Mouse (Mus musculus) MEL (cell line): Measurements from ENCODE around the gene Ndst4. TPM values are rescaled to one million over a fixed set of nuclear protein-coding genes. Genes with fewer than 3 reads are reported as not detected.

Experiments used
- DNase-seq: peaks from one replicate; pipeline ENCODE4 v3.0.0; 2011; ENCODE audit warnings: low read depth, low spot score
- H3K27ac ChIP-seq: 2 replicates; pipeline ENCODE4 v1.5.1; 2012; ENCODE audit warnings: low read depth, mild to moderate bottlenecking, control low read depth, low read length, moderate library complexity; ENCODE audit not compliant: control insufficient read depth
- H3K27me3 ChIP-seq, 2 experiments: fragments of 150-350 bp in 1 of 2; sonication (generic) in 1 of 2; 2 replicates each; pipeline ENCODE4 v1.6.1; 2012; ENCODE audit warnings: low read length in 2 of 2, mild to moderate bottlenecking in 2 of 2, improper control_type of control experiment in 1 of 2, moderate library complexity in 1 of 2; ENCODE audit not compliant: insufficient read depth in 2 of 2, control insufficient read depth in 1 of 2
- H3K36me3 ChIP-seq, 2 experiments: 2 replicates each; pipeline ENCODE4 v1.6.1; 2012 to 2014; ENCODE audit warnings: low read length in 2 of 2, improper control_type of control experiment in 1 of 2, inconsistent platforms in 1 of 2, mild to moderate bottlenecking in 1 of 2; ENCODE audit not compliant: insufficient read depth in 2 of 2, control insufficient read depth in 1 of 2
- H3K4me1 ChIP-seq, 2 experiments: fragments of 150-350 bp in 1 of 2; sonication (generic) in 1 of 2; 2 replicates each; pipeline ENCODE4 v1.6.1; 2012; ENCODE audit warnings: low read length in 2 of 2, improper control_type of control experiment in 1 of 2, mild to moderate bottlenecking in 1 of 2; ENCODE audit not compliant: insufficient read depth in 2 of 2, control insufficient read depth in 1 of 2
- H3K4me3 ChIP-seq, 2 experiments: fragments of 150-350 bp in 1 of 2; sonication (generic) in 1 of 2; 2 replicates each; pipeline ENCODE4 v1.5.1; 2012; ENCODE audit warnings: low read depth in 2 of 2, low read length in 2 of 2, mild to moderate bottlenecking in 2 of 2, moderate library complexity in 2 of 2, control low read depth in 1 of 2, improper control_type of control experiment in 1 of 2; ENCODE audit not compliant: control insufficient read depth in 1 of 2, insufficient read depth in 1 of 2
- H3K79me2 ChIP-seq: 2 replicates; pipeline ENCODE4 v1.6.1; 2012; ENCODE audit warnings: mild to moderate bottlenecking, low read length, moderate library complexity; ENCODE audit not compliant: control insufficient read depth, poor library complexity, insufficient read depth
- H3K9ac ChIP-seq: 2 replicates; pipeline ENCODE4 v1.6.1; 2012; ENCODE audit warnings: low read depth, mild to moderate bottlenecking, control low read depth, low read length, moderate library complexity; ENCODE audit not compliant: control insufficient read depth, poor library complexity, severe bottlenecking
- H3K9me3 ChIP-seq: fragments of 150-350 bp; sonication (generic); replicated peaks from 2 replicates; pipeline ENCODE4 v1.6.1; 2012; ENCODE audit warnings: mild to moderate bottlenecking, low read length, improper control_type of control experiment, moderate library complexity; ENCODE audit not compliant: insufficient read depth
- BHLHE40 ChIP-seq: IDR thresholded peaks from 2 replicates; pipeline ENCODE4 v1.6.1; 2012; ENCODE audit warnings: low read depth, mild to moderate bottlenecking, inconsistent platforms, low read length, improper control_type of control experiment, borderline replicate concordance
- CHD1 ChIP-seq: IDR thresholded peaks from 2 replicates; pipeline ENCODE4 v1.6.1; 2012; ENCODE audit warnings: low read depth, mild to moderate bottlenecking, inconsistent platforms, low read length, improper control_type of control experiment
- CTCF ChIP-seq, 3 experiments: IDR thresholded peaks in 2 of 3; conservative IDR thresholded peaks in 1 of 3; 2 replicates each; pipeline ENCODE4 v1.5.1; 2011 to 2012; ENCODE audit warnings: low read length in 3 of 3, low read depth in 2 of 3, mild to moderate bottlenecking in 2 of 3, improper control_type of control experiment in 1 of 3, inconsistent platforms in 1 of 3, mixed read lengths in 1 of 3, moderate library complexity in 1 of 3; ENCODE audit not compliant: control insufficient read depth in 1 of 3, insufficient read depth in 1 of 3, poor library complexity in 1 of 3, severe bottlenecking in 1 of 3
- E2F4 ChIP-seq: IDR thresholded peaks from 2 replicates; pipeline ENCODE4 v1.6.1; 2011; ENCODE audit warnings: low read depth, low read length, improper control_type of control experiment, borderline replicate concordance
- ELF1 ChIP-seq: IDR thresholded peaks from 2 replicates; pipeline ENCODE4 v1.6.1; 2014; ENCODE audit warnings: low read depth, mild to moderate bottlenecking, inconsistent platforms, low read length, improper control_type of control experiment, moderate library complexity
- EP300 ChIP-seq, 2 experiments: IDR thresholded peaks; 2 replicates each; pipeline ENCODE4 v1.6.1; 2011; ENCODE audit warnings: improper control_type of control experiment in 2 of 2, low read length in 2 of 2, low read depth in 1 of 2, mild to moderate bottlenecking in 1 of 2
- ETS1 ChIP-seq: IDR thresholded peaks from 2 replicates; pipeline ENCODE4 v1.6.1; 2012; ENCODE audit warnings: low read depth, mild to moderate bottlenecking, inconsistent platforms, low read length, improper control_type of control experiment, moderate library complexity
- GATA1 ChIP-seq: IDR thresholded peaks from 2 replicates; pipeline ENCODE4 v1.6.1; 2011; ENCODE audit warnings: low read depth, low read length, improper control_type of control experiment
- JUND ChIP-seq: IDR thresholded peaks from 2 replicates; pipeline ENCODE4 v1.6.1; 2011; ENCODE audit warnings: low read depth, mild to moderate bottlenecking, improper control_type of control experiment, low read length
- KAT2A ChIP-seq: conservative IDR thresholded peaks from 2 replicates; pipeline ENCODE4 v1.6.1; 2012; ENCODE audit warnings: low read depth, low read length, improper control_type of control experiment, inconsistent platforms
- MAFK ChIP-seq: IDR thresholded peaks from 2 replicates; pipeline ENCODE4 v1.6.1; 2011; ENCODE audit warnings: low read depth, mild to moderate bottlenecking, low read length, improper control_type of control experiment, borderline replicate concordance
- MAX ChIP-seq: IDR thresholded peaks from 2 replicates; pipeline ENCODE4 v1.6.1; 2011; ENCODE audit warnings: low read length, improper control_type of control experiment
- MAZ ChIP-seq: IDR thresholded peaks from 2 replicates; pipeline ENCODE4 v1.6.1; 2012; ENCODE audit warnings: low read depth, mild to moderate bottlenecking, inconsistent platforms, low read length, improper control_type of control experiment
- MEF2A ChIP-seq: IDR thresholded peaks from 2 replicates; pipeline ENCODE4 v1.6.1; 2014; ENCODE audit warnings: low read depth, mild to moderate bottlenecking, inconsistent platforms, low read length, improper control_type of control experiment; ENCODE audit not compliant: poor library complexity, insufficient replicate concordance, severe bottlenecking; ENCODE audit errors: extremely low read depth
- MXI1 ChIP-seq: IDR thresholded peaks from 2 replicates; pipeline ENCODE4 v1.6.1; 2011; ENCODE audit warnings: mild to moderate bottlenecking, low read depth, low read length, improper control_type of control experiment
- MYB ChIP-seq: IDR thresholded peaks from 2 replicates; pipeline ENCODE4 v1.6.1; 2011; ENCODE audit warnings: mild to moderate bottlenecking, low read depth, low read length, improper control_type of control experiment
- MYC ChIP-seq: IDR thresholded peaks from 2 replicates; pipeline ENCODE4 v1.6.1; 2011; ENCODE audit warnings: low read depth, mild to moderate bottlenecking, low read length, improper control_type of control experiment, moderate library complexity
- NELFE ChIP-seq: IDR thresholded peaks from 2 replicates; pipeline ENCODE4 v1.6.1; 2011; ENCODE audit warnings: low read depth, low read length, improper control_type of control experiment
- POLR2AphosphoS2 ChIP-seq: IDR thresholded peaks from 2 replicates; pipeline ENCODE4 v1.6.1; 2011; ENCODE audit warnings: low read length, improper control_type of control experiment
- RCOR1 ChIP-seq: IDR thresholded peaks from 2 replicates; pipeline ENCODE4 v1.6.1; 2012; ENCODE audit warnings: low read depth, mild to moderate bottlenecking, inconsistent platforms, low read length, improper control_type of control experiment
- SMC3 ChIP-seq: IDR thresholded peaks from 2 replicates; pipeline ENCODE4 v1.6.1; 2011; ENCODE audit warnings: low read depth, low read length, improper control_type of control experiment
- TBP ChIP-seq: IDR thresholded peaks from 2 replicates; pipeline ENCODE4 v1.8.0; 2011; ENCODE audit warnings: low read depth, low read length, improper control_type of control experiment
- TCF12 ChIP-seq: IDR thresholded peaks from 2 replicates; pipeline ENCODE4 v1.6.1; 2014; ENCODE audit warnings: low read depth, mild to moderate bottlenecking, inconsistent platforms, low read length, improper control_type of control experiment, moderate library complexity
- UBTF ChIP-seq: IDR thresholded peaks from 2 replicates; pipeline ENCODE4 v1.6.1; 2012; ENCODE audit warnings: low read depth, mild to moderate bottlenecking, inconsistent platforms, low read length, improper control_type of control experiment, moderate library complexity, borderline replicate concordance; ENCODE audit not compliant: insufficient read depth
- USF1 ChIP-seq: IDR thresholded peaks from 2 replicates; pipeline ENCODE4 v1.6.1; 2014; ENCODE audit warnings: low read depth, mild to moderate bottlenecking, inconsistent platforms, low read length, improper control_type of control experiment, moderate library complexity
- USF2 ChIP-seq, 2 experiments: IDR thresholded peaks; 2 replicates each; pipeline ENCODE4 v1.6.1; 2011 to 2012; ENCODE audit warnings: improper control_type of control experiment in 2 of 2, low read length in 2 of 2, borderline replicate concordance in 1 of 2, inconsistent platforms in 1 of 2, low read depth in 1 of 2, mild to moderate bottlenecking in 1 of 2; ENCODE audit not compliant: insufficient read depth in 1 of 2
- ZC3H11A ChIP-seq: IDR thresholded peaks from 2 replicates; pipeline ENCODE4 v1.6.1; 2012; ENCODE audit warnings: low read depth, mild to moderate bottlenecking, inconsistent platforms, low read length, improper control_type of control experiment
- ZKSCAN1 ChIP-seq: IDR thresholded peaks from 2 replicates; pipeline ENCODE4 v1.6.1; 2012; ENCODE audit warnings: low read depth, mild to moderate bottlenecking, inconsistent platforms, low read length, improper control_type of control experiment, moderate library complexity
- ZMIZ1 ChIP-seq: IDR thresholded peaks from 2 replicates; pipeline ENCODE4 v1.6.1; 2012; ENCODE audit warnings: low read depth, mild to moderate bottlenecking, inconsistent platforms, low read length, improper control_type of control experiment, moderate library complexity
- polyA plus RNA-seq, 2 experiments: library from polyadenylated mRNA; stranded (reverse) in 1 of 2; unstranded in 1 of 2; fragments of >175 nt in 1 of 2; fragments of >200 nt in 1 of 2; gene quantifications; 2 replicates each; pipeline versions ENCODE4 v1.2.1 to v1.2.4; 2012; ENCODE audit warnings: low replicate concordance in 2 of 2, low read depth in 1 of 2; ENCODE audit not compliant: insufficient read length in 2 of 2, insufficient read depth in 1 of 2, missing spikeins in 1 of 2
- total RNA-seq: library from RNA; depleted of rRNA; stranded (reverse); fragments of 300-350 nt; gene quantifications from 2 replicates; pipeline ENCODE4 v1.2.3, GENCODE M21; 2012; rRNA removed

Ndst4 gene
- total RNA-seq = not detected in 2 replicates
- polyA plus RNA-seq = not detected

- H3K36me3 ChIP-seq = peaks cover 0 to 2% of the 10 kb centered on the region in 2 experiments; a peak in 1 of 4 replicates
- no peaks in the 10 kb centered on the region for H3K4me1 ChIP-seq
- no peak for DNase-seq
- no peak for TF ChIP-seq KAT2A
- no peak for TF ChIP-seq CTCF (IDR thresholded peaks at IDR 0.05 in 2 of 3, conservative IDR thresholded peaks at IDR 0.05 in 1 of 3; ENCODE audit: control insufficient read depth in 1 of 3, insufficient read depth in 1 of 3, low read depth in 2 of 3, low read length in 3 of 3, poor library complexity in 1 of 3, severe bottlenecking in 1 of 3)
- no peak for TF ChIP-seq USF2 (IDR thresholded peaks at IDR 0.05; ENCODE audit: borderline replicate concordance in 1 of 2, insufficient read depth in 1 of 2, low read depth in 1 of 2, low read length in 2 of 2)
- TF ChIP-seq ELF1 = no peak
- no peak for TF ChIP-seq MYC
- TF ChIP-seq UBTF = no peak
- no peak for TF ChIP-seq USF1
- no peak for TF ChIP-seq GATA1
- no peak for TF ChIP-seq TCF12
- no peak for TF ChIP-seq SMC3
- no peak for TF ChIP-seq MEF2A
- TF ChIP-seq BHLHE40 = no peak
- TF ChIP-seq MAX = no peak
- TF ChIP-seq ETS1 = no peak
- no peak for TF ChIP-seq MAFK
- TF ChIP-seq POLR2AphosphoS2 = no peak
- no peaks in the 10 kb centered on the region for H3K27me3 ChIP-seq
- H3K79me2 ChIP-seq = no peaks in the 10 kb centered on the region
- no peak within 1 kb of the TSS for H3K9ac ChIP-seq
- no peak within 1 kb of the TSS for H3K4me3 ChIP-seq
- H3K9me3 ChIP-seq = no peaks in the 10 kb centered on the region
- no peak within 1 kb of the TSS for H3K27ac ChIP-seq
These were observed at the start of gene Ndst4 for GRCm38 (mm10) chr3:125403601-125404396. Gene Ndst4, plus strand, starts transcription at chr3:125404076.

DNA sequence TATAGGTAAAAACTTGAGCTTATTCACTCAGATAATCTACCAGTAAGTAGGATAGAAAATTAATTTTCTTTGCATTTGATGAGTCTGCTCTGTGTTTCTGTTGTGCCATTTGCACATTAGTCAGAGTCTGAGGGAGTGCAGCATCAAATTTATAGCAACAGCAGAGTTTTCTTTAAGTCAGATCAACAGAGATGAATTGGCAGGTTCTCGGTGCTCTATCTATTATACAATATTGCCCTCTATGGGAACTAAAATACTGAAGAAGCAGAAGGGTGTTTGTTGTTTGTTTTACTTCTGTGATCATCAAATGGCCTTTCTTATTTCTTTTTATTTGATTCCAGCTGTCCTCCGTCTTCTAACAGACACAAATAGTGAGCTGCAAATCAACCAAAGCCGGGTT is 6.4 kb upstream of the Ndst4 start:
- no peaks in the 10 kb centered on the region for H3K36me3 ChIP-seq
- peak; percentile 17 for DNase-seq
- no peak overlapping the region for H3K27ac ChIP-seq
- H3K9me3 ChIP-seq = no peaks in the 10 kb centered on the region
- H3K4me1 ChIP-seq = no peaks in the 10 kb centered on the region
- no peak overlapping the region for H3K4me3 ChIP-seq
- H3K27me3 ChIP-seq = no peaks in the 10 kb centered on the region
- no peak overlapping the region for H3K9ac ChIP-seq
- H3K79me2 ChIP-seq = no peaks in the 10 kb centered on the region
- TF ChIP-seq CHD1 = no peak
- TF ChIP-seq TBP = no peak
- no peak for TF ChIP-seq MAX
- no peak for TF ChIP-seq RCOR1
- TF ChIP-seq E2F4 = no peak
- TF ChIP-seq ZMIZ1 = no peak
- no peak for TF ChIP-seq GATA1
- no peak for TF ChIP-seq EP300 (IDR thresholded peaks at IDR 0.05; ENCODE audit: low read depth in 1 of 2, low read length in 2 of 2)
- TF ChIP-seq JUND = no peak
- no peak for TF ChIP-seq NELFE
- TF ChIP-seq MEF2A = no peak
- no peak for TF ChIP-seq ZKSCAN1
- TF ChIP-seq MYB = no peak
- no peak for TF ChIP-seq MXI1
- TF ChIP-seq USF2 (IDR thresholded peaks at IDR 0.05; ENCODE audit: borderline replicate concordance in 1 of 2, insufficient read depth in 1 of 2, low read depth in 1 of 2, low read length in 2 of 2) = no peak
- TF ChIP-seq USF1 = no peak
- TF ChIP-seq POLR2AphosphoS2 = no peak
- peak; percentile 59 for TF ChIP-seq ZC3H11A
- TF ChIP-seq BHLHE40 = no peak
- TF ChIP-seq SMC3 = peak; percentile 50
- TF ChIP-seq MAZ = no peak
